Mouse (Mus musculus) central nervous system, embryonic 11.5 days (tissue): Measurements from ENCODE around the gene Fbxo41. TPM values are rescaled to one million over a fixed set of nuclear protein-coding genes. Genes with fewer than 3 reads are reported as not detected.

Experiments
- polyA plus RNA-seq: library from polyadenylated mRNA; depleted of rRNA; stranded (reverse); fragments of >200 nt; gene quantifications from 2 replicates; pipeline ENCODE4 v1.2.3, GENCODE M21; 2012; rRNA removed

Gene Fbxo41
- 2.9 and 3.3 TPM in 2 replicates for polyA plus RNA-seq

GRCm38 (mm10) chr6:85502911-85503250 lies at the start of gene Fbxo41:
Gene Fbxo41 (minus strand): TSS chr6:85502994.

GRCm38 (mm10) chr6:85513531-85513910 lies 10.7 kb upstream of the Fbxo41 start, which contains the start of gene Egr4:
Gene Egr4 (minus strand): TSS chr6:85513589.

GRCm38 (mm10) chr6:85451664-85452410 lies 51.0 kb downstream of the Fbxo41 start, which contains the start of gene Pradc1:
Gene Pradc1 (minus strand): TSS chr6:85451970.

GRCm38 (mm10) chr6:85450697-85451663 lies 51.8 kb downstream of the Fbxo41 start, which contains the start of gene Cct7:
Gene Cct7 (plus strand): TSS chr6:85451514.

GRCm38 (mm10) chr6:85431842-85432431 lies 70.9 kb downstream of the Fbxo41 start, which contains the start of gene Smyd5:
Gene Smyd5 (plus strand): TSS chr6:85431989.

GRCm38 (mm10) chr6:85423836-85424379 lies 78.9 kb downstream of the Fbxo41 start, which contains the start of gene Noto:
Gene Noto (plus strand): TSS chr6:85423886.

Other genes with a start within 250 kb of the Fbxo41 start
- 6.1 and 6.3 TPM in 2 replicates for gene Sfxn5, start 169.6 kb downstream of the Fbxo41 start, polyA plus RNA-seq
- 5.7 and 7.0 TPM in 2 replicates for gene Rab11fip5, start 128.4 kb downstream of the Fbxo41 start, polyA plus RNA-seq
- gene Noto, start 79.1 kb downstream of the Fbxo41 start, polyA plus RNA-seq, result not detected in 2 replicates
- gene Smyd5, start 71.0 kb downstream of the Fbxo41 start, polyA plus RNA-seq, result 63.7 and 90.4 TPM in 2 replicates
- gene Cct7, start 51.5 kb downstream of the Fbxo41 start, polyA plus RNA-seq, result 376 and 500 TPM in 2 replicates
- 16.1 and 22.2 TPM in 2 replicates for gene Pradc1, start 51.0 kb downstream of the Fbxo41 start, polyA plus RNA-seq
- gene Egr4, start 10.6 kb upstream of the Fbxo41 start, polyA plus RNA-seq, result 0.05 TPM in 1 of 2 replicates, not detected in the other
- 7.8 and 9.6 TPM in 2 replicates for gene Alms1, start 84.5 kb upstream of the Fbxo41 start, polyA plus RNA-seq
- gene Nat8f7, start 210.2 kb upstream of the Fbxo41 start, polyA plus RNA-seq, result not detected in 2 replicates